Mouse (Mus musculus): ENCODE measurements around the gene Xpc. TPM values are rescaled to one million over a fixed set of nuclear protein-coding genes. Genes with fewer than 3 reads are reported as not detected.

Xpc gene
- polyA plus RNA-seq, 1 experiment from 2014 or later, result 27.3 TPM

GRCm38 (mm10) chr6:91454546-91454945 is 61.1 kb downstream of the Xpc start:
- 62% methylated on average over 5 of the region's 5 CpGs for WGBS
- no peaks in the 10 kb centered on the region for H3K4me1 ChIP-seq
- H3K36me3 ChIP-seq (replicated peaks), result no peaks in the 10 kb centered on the region
- H3K27me3 ChIP-seq (replicated peaks; ENCODE audit: low read depth, poor library complexity, severe bottlenecking), result no peaks in the 10 kb centered on the region
- no peak overlapping the region for H3K27ac ChIP-seq (replicated peaks)
- no peak for DNase-seq (ENCODE audit: low spot score)
- no peaks in the 10 kb centered on the region for H3K9me3 ChIP-seq
- H3K4me3 ChIP-seq, result no peak overlapping the region

- Histone ChIP-seq H3K36me3 (replicated peaks) (no peaks in the 10 kb centered on the region), H3K27ac (replicated peaks) (no peak overlapping the region), H3K4me3 (no peak overlapping the region), H3K9me3 (no peaks in the 10 kb centered on the region), H3K27me3 (replicated peaks; ENCODE audit: low read depth, poor library complexity, severe bottlenecking) (no peaks in the 10 kb centered on the region; the same call in 1 of the 2 replicates), H3K4me1 (no peaks in the 10 kb centered on the region)
- DNase-seq (ENCODE audit: low spot score), result no peak
- 64% methylated on average over 1 of the region's 1 CpGs for WGBS
Measured at GRCm38 (mm10) chr6:91452056-91452455, 63.6 kb downstream of the Xpc start.

GRCm38 (mm10) chr6:91449472-91450225 is 66.0 kb downstream of the Xpc start:
- Histone ChIP-seq H3K27ac (replicated peaks) (no peak overlapping the region), H3K4me3 (no peak overlapping the region), H3K9me3 (no peaks in the 10 kb centered on the region), H3K36me3 (replicated peaks) (no peaks in the 10 kb centered on the region), H3K27me3 (replicated peaks; ENCODE audit: low read depth, poor library complexity, severe bottlenecking) (no peaks in the 10 kb centered on the region; the same call in 1 of the 2 replicates), H3K4me1 (no peaks in the 10 kb centered on the region)
- 64% methylated on average over 3 of the region's 3 CpGs for WGBS
- DNase-seq (ENCODE audit: low spot score), result no peak

GRCm38 (mm10) chr6:91445316-91445715 is 70.4 kb downstream of the Xpc start:
- Histone ChIP-seq H3K4me3 (no peak overlapping the region), H3K9me3 (no peaks in the 10 kb centered on the region), H3K27ac (replicated peaks) (no peak overlapping the region), H3K27me3 (replicated peaks; ENCODE audit: low read depth, poor library complexity, severe bottlenecking) (no peaks in the 10 kb centered on the region; the same call in 1 of the 2 replicates), H3K36me3 (replicated peaks) (no peaks in the 10 kb centered on the region), H3K4me1 (peaks cover 7% of the 10 kb centered on the region)
- 81% methylated on average over 3 of the region's 3 CpGs for WGBS
- DNase-seq (ENCODE audit: low spot score), result no peak

GRCm38 (mm10) chr6:91441145-91441662 is 74.5 kb downstream of the Xpc start:
- peak overlapping the region; percentile 84 for H3K27ac ChIP-seq (replicated peaks)
- H3K4me1 ChIP-seq, result peaks cover 7% of the 10 kb centered on the region
- H3K27me3 ChIP-seq (replicated peaks; ENCODE audit: low read depth, poor library complexity, severe bottlenecking), result 0 out of 2 replicates have a peak, but pooled peaks cover 5% of the 10 kb centered on the region
- no peaks in the 10 kb centered on the region for H3K9me3 ChIP-seq
- 4% methylated on average over 19 of the region's 19 CpGs for WGBS
- DNase-seq (ENCODE audit: low spot score), result no peak
- peak overlapping the region; percentile 68 for H3K4me3 ChIP-seq
- no peaks in the 10 kb centered on the region for H3K36me3 ChIP-seq (replicated peaks)

- Histone ChIP-seq H3K27ac (replicated peaks) (peak overlapping the region; percentile 84), H3K4me1 (peaks cover 7% of the 10 kb centered on the region), H3K9me3 (no peaks in the 10 kb centered on the region), H3K36me3 (replicated peaks) (no peaks in the 10 kb centered on the region), H3K27me3 (replicated peaks; ENCODE audit: low read depth, poor library complexity, severe bottlenecking) (0 out of 2 replicates have a peak, but pooled peaks cover 5% of the 10 kb centered on the region), H3K4me3 (peak overlapping the region; percentile 68)
- peak; percentile 95 for DNase-seq (ENCODE audit: low spot score)
- 3% methylated on average over 30 of the region's 30 CpGs for WGBS
Measured at GRCm38 (mm10) chr6:91440474-91441144, 75.1 kb downstream of the Xpc start.

Other genes starting within 250 kb of the Xpc start
- 1.2 and 5.4 TPM in 2 replicates for gene Wnt7a, start 104.5 kb downstream of the Xpc start, polyA plus RNA-seq (2016; fragmentation: Nextera tagmentation; extraction: Ambion mirVana)
- gene Chchd4, start 42.3 kb downstream of the Xpc start, polyA plus RNA-seq (2016; fragmentation: Nextera tagmentation; extraction: Ambion mirVana), result 35.3 and 38.2 TPM in 2 replicates
- gene Tmem43, start 42.2 kb downstream of the Xpc start, polyA plus RNA-seq (2016; fragmentation: Nextera tagmentation; extraction: Ambion mirVana), result 62.5 and 66.1 TPM in 2 replicates
- 444 and 453 TPM in 2 replicates for gene Lsm3, start within 50 bp of the Xpc start, polyA plus RNA-seq (2016; fragmentation: Nextera tagmentation; extraction: Ambion mirVana)
- 55.5 and 59.2 TPM in 2 replicates for gene Slc6a6, start 168.2 kb upstream of the Xpc start, polyA plus RNA-seq (2016; fragmentation: Nextera tagmentation; extraction: Ambion mirVana)